Mouse (Mus musculus) G1E (cell line): ENCODE measurements at regions not wholly inside any gene's neighbourhood (a gene's known extent, or its start where the extent isn't known, plus 50 kb on each side); places are given as distances from the start of the nearest gene placed in this dataset.

ENCODE experiments used
- ATAC-seq: 2 replicates; pipeline ENCODE4 v1.8.0; 2016; ENCODE audit warnings: mild to moderate bottlenecking; ENCODE audit not compliant: insufficient number of reproducible peaks, poor library complexity, low FRiP score, severe bottlenecking; ENCODE audit errors: extremely low read depth
- DNase-seq: peaks from one replicate; pipeline ENCODE4 v3.0.0; 2012; ENCODE audit warnings: low spot score
- H3K27me3 ChIP-seq: 2 replicates; pipeline ENCODE4 v1.6.1; 2012; ENCODE audit warnings: mild to moderate bottlenecking, low read length, inconsistent platforms; ENCODE audit not compliant: insufficient read depth
- H3K36me3 ChIP-seq: replicated peaks from 2 replicates; pipeline ENCODE3; 2012; ENCODE audit warnings: mild to moderate bottlenecking, inconsistent platforms
- H3K4me1 ChIP-seq: 2 replicates; pipeline ENCODE4 v1.6.1; 2012; ENCODE audit warnings: low read depth, low read length, inconsistent platforms, mixed read lengths; ENCODE audit not compliant: insufficient read depth
- H3K4me3 ChIP-seq: 2 replicates; pipeline ENCODE4 v1.5.1; 2012; ENCODE audit warnings: low read depth, mild to moderate bottlenecking, inconsistent platforms, low read length, moderate library complexity, mixed read lengths
- H3K9me3 ChIP-seq: replicated peaks from 2 replicates; pipeline ENCODE4 v1.6.1; 2012; ENCODE audit warnings: inconsistent platforms
- CTCF ChIP-seq: IDR thresholded peaks from 2 replicates; pipeline ENCODE4 v1.5.1; 2012; ENCODE audit warnings: low read depth, low read length, inconsistent platforms, mixed read lengths
- GATA1 ChIP-seq: IDR thresholded peaks from 2 replicates; pipeline ENCODE4 v1.6.1; 2012; ENCODE audit warnings: borderline replicate concordance, low read length, inconsistent platforms, mixed read lengths
- GATA2 ChIP-seq: IDR thresholded peaks from 2 replicates; pipeline ENCODE4 v1.6.1; 2012; ENCODE audit warnings: low read depth, low read length, inconsistent platforms, borderline replicate concordance
- POLR2AphosphoS5 ChIP-seq: IDR thresholded peaks from 2 replicates; pipeline ENCODE4 v1.6.1; 2012; ENCODE audit warnings: low read depth, low read length, inconsistent platforms; ENCODE audit not compliant: insufficient replicate concordance
- TAL1 ChIP-seq: conservative IDR thresholded peaks from 2 replicates; pipeline ENCODE4 v1.6.1; 2012; ENCODE audit warnings: low read depth, low read length, inconsistent platforms, mixed read lengths

DNA sequence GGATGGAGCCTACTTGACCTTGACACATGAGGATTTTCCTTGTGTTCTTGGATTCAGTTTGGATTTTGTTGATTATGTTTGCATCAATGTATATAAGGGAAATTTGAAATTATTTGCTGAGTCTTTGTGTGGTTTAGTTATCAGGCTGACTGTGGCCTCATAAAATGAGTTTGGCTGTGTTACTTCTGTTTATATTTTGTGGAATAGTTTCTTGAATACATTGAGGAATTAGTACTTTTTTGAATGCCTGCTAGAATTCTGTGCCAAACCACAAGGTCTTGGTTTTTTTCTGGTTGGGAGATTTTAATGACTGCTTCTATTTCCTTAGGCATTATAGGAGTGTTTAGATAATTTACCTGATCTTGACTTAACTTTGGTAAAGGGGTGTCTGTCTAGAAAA lies 1018.5 kb downstream of the Zpld1 start:
- Histone ChIP-seq H3K4me1 (no peaks in the 10 kb centered on the region), H3K27me3 (no peaks in the 10 kb centered on the region), H3K36me3 (no peaks in the 10 kb centered on the region), H3K4me3 (no peak overlapping the region), H3K9me3 (no peaks in the 10 kb centered on the region)
- TF ChIP-seq CTCF (no peak), TAL1 (no peak)
- no peak for DNase-seq
- ATAC-seq = no peak

DNA sequence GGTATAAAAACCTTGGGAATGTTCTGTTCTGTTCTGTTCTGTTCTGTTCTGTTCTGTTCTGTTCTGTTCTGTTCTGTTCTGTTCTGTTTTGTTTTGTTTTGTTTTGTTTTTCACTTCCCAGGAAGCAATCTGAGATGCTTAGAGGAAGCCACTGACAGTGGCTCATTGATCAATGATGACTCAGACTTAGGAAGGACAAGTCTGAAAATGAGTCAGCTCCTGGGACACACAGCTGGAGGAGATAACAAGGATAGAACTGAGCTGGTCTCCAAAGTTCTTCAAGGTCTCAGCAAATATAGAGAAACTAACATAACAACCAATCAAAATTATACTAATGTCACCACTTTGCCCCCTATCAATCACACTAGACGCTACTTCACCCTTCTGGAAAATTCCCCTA lies 1033.9 kb downstream of the Zpld1 start:
- no peak for DNase-seq
- Histone ChIP-seq H3K9me3 (no peaks in the 10 kb centered on the region), H3K27me3 (no peaks in the 10 kb centered on the region), H3K4me3 (no peak overlapping the region), H3K36me3 (no peaks in the 10 kb centered on the region), H3K4me1 (no peaks in the 10 kb centered on the region)
- TF ChIP-seq POLR2AphosphoS5 (no peak), TAL1 (no peak), CTCF (no peak), GATA2 (no peak), GATA1 (no peak)
- ATAC-seq = peak; percentile 40; the same call in 1 of the 2 replicates

DNA sequence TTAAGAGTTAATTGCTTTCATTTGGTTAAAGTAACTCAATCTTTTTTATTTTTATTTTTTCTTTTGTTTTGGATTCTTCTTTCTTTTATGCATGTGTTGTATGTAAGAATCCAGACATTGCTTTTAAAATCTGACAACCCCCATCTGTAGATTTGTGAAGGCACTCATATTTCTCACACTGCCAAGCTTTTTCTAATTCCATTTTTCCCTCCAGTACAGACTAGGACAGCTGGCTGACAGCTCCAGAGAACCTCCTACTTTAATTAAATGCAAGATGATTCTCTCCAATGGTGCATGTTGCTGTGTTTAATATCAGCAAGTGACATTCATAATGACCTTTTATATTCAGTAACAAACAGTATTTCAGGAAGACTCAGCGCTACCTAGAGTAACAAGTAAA lies 1038.5 kb downstream of the Zpld1 start:
- H3K36me3 ChIP-seq = no peaks in the 10 kb centered on the region
- H3K9me3 ChIP-seq = no peaks in the 10 kb centered on the region
- TF ChIP-seq CTCF (no peak), TAL1 (no peak), POLR2AphosphoS5 (no peak), GATA2 (no peak), GATA1 (no peak)
- no peaks in the 10 kb centered on the region for H3K4me1 ChIP-seq
- H3K27me3 ChIP-seq = no peaks in the 10 kb centered on the region
- ATAC-seq = no peak
- DNase-seq = no peak
- no peak overlapping the region for H3K4me3 ChIP-seq

DNA sequence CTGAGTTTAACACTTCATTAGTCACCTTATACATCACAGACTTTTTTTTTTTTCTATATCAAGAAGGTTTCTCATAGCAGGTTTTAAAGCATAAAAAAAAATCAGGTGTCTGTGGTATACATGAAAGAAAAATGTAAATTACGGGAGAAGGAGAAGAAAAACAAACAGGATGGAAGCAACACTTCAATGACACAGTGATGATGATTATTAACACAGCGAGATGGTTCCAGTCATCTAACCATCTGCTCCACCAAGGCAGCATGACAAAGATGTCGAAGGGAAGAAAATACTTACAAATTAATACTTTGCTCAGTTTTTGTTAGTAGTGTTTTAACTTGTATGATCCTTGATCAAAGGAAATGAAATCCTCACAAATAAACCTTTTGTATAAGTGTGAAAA lies 1050.9 kb downstream of the Zpld1 start:
- DNase-seq (no peak), ATAC-seq (no peak)
- Histone ChIP-seq H3K9me3 (no peaks in the 10 kb centered on the region), H3K27me3 (no peaks in the 10 kb centered on the region), H3K4me3 (no peak overlapping the region), H3K4me1 (no peaks in the 10 kb centered on the region), H3K36me3 (no peaks in the 10 kb centered on the region)
- TF ChIP-seq GATA1 (no peak), POLR2AphosphoS5 (no peak), CTCF (no peak), TAL1 (no peak), GATA2 (no peak)

DNA sequence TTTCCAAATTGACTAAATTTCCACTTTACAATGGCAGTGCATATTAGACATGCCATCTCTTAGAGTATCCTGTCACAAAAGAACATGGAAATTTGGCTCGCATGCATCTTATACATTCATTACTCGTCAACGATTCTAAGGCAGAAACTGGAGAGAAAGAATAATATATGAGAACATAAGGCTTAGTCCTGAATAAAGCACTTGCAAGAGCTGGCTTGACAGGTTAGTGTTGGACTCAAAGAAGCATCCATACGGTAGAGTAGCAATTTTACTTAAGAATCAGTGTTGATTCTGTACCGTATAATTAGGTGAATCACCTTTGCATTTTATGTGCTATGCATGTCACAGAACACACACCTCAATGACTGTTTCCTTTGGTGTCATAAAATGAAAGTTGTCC lies 1051.4 kb downstream of the Zpld1 start:
- Histone ChIP-seq H3K27me3 (no peaks in the 10 kb centered on the region), H3K4me1 (no peaks in the 10 kb centered on the region), H3K36me3 (no peaks in the 10 kb centered on the region), H3K9me3 (no peaks in the 10 kb centered on the region), H3K4me3 (no peak overlapping the region)
- ATAC-seq (no peak), DNase-seq (no peak)
- TF ChIP-seq TAL1 (no peak), GATA1 (no peak), POLR2AphosphoS5 (no peak), CTCF (no peak), GATA2 (no peak)

DNA sequence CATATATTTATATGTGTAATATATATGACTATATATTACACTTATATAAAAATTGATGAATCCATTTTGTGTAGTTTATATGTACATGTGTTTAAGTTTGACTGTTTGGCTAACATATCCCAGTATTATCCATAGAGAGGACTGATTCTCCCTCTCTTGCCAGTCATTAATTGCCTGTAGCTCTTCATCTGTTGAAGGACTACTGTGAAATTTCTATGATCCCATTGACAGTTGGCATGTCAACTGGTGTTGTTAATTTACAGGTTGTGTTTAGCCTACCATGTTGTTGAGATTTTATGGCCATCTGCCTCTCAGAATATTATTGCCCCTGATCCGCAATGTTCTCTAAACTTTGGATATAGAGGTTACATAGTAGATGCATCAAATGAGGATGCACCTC lies 1058.3 kb downstream of the Zpld1 start:
- no peaks in the 10 kb centered on the region for H3K9me3 ChIP-seq

DNA sequence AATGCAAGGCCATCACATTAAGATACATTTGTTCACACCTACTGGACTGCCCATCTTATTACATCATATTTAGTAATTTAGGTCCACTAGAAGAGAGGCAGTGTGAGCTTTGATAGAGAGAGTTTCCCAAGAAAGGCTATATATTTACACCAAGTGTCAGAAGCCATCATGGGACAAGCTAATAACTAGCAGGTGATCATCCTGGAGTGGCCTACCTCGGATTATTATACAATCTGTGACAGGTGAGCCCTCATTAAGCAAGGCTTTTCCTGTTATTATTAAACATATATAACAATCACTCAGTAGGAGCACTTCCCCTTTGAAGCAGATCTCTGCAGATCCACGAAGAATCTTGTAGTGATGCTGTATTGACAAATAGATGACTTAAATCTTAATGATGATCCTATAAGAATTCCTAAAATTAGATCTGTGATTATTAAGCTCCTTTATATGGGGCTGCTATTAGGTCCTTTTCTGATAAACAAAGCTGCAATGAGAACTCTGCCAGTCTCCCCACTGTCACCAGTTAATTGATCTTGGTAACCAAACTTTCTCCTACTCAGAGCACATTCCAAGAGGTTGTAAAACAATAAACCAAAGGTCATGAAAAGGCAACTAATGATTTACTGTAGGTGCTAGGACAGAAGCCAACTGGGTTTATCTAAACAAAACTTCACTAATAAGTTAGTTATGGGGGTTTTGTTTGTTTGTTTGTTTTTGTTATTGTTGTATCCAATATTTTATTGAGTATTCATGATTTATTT lies 1068.2 kb downstream of the Zpld1 start:
- Histone ChIP-seq H3K9me3 (no peaks in the 10 kb centered on the region), H3K4me3 (no peak overlapping the region), H3K27me3 (no peaks in the 10 kb centered on the region), H3K36me3 (no peaks in the 10 kb centered on the region), H3K4me1 (no peaks in the 10 kb centered on the region)
- ATAC-seq (no peak), DNase-seq (no peak)
- TF ChIP-seq POLR2AphosphoS5 = no peak
- TF ChIP-seq GATA1 = no peak
- no peak for TF ChIP-seq CTCF
- TF ChIP-seq GATA2 = no peak
- no peak for TF ChIP-seq TAL1

More for the DNA sequence above, 1058.3 kb downstream of the Zpld1 start:
- no peaks in the 10 kb centered on the region for H3K27me3 ChIP-seq
- ATAC-seq = no peak
- TF ChIP-seq CTCF = no peak
- no peak for TF ChIP-seq GATA1
- TF ChIP-seq TAL1 = no peak
- TF ChIP-seq POLR2AphosphoS5 = no peak
- no peak for TF ChIP-seq GATA2
- no peaks in the 10 kb centered on the region for H3K4me1 ChIP-seq
- H3K4me3 ChIP-seq = no peak overlapping the region
- DNase-seq = no peak
- H3K36me3 ChIP-seq = no peaks in the 10 kb centered on the region
